Mouse (Mus musculus): ENCODE results near the gene Fam20b. TPM values are rescaled to one million over a fixed set of nuclear protein-coding genes. Genes with fewer than 3 reads are reported as not detected.
A peak's percentile ranks its signal among the peaks of the same experiment; 100 is the strongest.

The Fam20b gene
- total RNA-seq (2022): 10 to 100 TPM; 59.9 to 68.8 (median 65.7) TPM

DNA sequence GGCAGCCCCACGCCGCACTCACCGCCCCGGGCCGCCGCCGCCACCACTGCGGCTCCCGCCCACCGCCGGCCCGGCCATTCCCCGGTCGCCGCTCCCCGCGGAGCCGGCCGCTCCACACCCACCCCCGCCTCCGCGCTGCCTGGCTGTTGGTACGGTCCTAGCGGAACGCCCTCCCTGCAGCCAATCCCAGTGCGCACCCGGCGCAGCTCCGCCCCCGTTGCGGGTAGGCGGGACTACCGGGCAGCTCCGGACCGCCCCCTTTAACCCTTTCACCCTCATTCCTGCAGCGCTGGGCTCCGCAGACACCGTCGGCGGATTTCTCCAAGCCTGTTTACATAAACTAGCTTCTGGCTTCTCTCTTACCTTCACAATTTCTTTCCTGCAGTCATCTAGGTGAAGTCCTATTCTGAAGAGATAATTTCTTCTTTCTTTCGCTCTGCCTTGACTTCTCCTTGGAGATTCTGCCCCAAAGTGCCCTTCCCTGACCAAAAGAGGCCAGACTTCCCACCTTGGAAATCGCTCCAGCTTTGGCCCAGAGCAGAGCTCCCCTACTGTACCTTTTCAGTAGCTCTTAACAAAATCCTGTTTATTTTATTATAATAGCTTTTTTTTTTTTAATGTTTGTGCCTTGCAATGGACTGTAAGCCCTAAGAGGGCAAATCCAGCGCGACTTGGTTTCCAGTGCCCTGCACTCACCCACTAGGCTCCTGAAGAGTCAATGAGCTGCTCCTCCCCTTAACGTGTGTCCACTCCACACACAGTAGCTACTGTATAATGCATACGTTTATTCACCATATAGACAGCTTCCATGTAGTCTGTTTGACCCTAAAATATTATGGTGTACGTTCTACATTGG, at the start of gene Fam20b:
Fam20b (minus strand) TSS at position 137 of the 856 bp plus-strand sequence.
- peak; percentile 94 for DNase-seq (ENCODE audit: low spot score)

DNA sequence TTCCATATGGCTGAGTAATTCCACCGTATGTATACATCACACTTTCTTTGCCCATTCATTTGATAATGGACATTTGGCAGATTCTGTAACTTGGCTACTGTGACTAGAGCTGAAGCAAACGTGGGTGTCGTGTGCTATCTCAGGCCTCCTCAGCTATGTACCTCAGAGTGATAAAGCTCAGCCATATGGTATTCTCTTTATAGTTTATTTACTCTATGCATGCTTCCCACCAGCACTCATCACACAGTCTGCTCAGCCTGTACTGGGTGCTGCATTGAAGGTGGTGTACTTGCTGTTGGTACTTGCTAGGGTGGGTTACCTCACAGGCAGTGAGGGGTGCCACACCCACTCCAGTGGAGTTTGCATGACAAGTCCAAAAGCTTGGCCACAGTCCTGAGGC, 46.4 kb upstream of the Fam20b start:
- DNase-seq (ENCODE audit: low spot score): no peak

DNA sequence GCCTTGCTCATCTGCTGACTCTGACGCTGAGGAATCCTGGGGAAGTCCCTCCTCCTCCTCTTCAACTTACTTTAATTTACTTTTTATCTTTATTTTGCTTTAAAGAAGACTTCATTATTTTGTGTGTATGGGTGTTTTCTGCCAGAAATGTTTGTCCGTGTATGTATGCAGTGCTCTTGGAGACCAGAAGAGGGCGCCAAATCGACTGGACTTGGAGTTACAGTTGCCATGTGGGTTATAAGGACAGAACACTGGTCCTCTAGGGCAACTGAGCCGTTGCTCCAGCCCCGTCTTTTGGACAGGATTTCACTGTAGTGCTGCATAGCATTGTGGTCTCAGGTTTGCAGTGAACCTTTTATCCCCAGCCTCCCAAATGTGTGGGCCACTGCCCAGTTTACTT, 45.7 kb upstream of the Fam20b start:
- DNase-seq (ENCODE audit: low spot score): no peak

DNA sequence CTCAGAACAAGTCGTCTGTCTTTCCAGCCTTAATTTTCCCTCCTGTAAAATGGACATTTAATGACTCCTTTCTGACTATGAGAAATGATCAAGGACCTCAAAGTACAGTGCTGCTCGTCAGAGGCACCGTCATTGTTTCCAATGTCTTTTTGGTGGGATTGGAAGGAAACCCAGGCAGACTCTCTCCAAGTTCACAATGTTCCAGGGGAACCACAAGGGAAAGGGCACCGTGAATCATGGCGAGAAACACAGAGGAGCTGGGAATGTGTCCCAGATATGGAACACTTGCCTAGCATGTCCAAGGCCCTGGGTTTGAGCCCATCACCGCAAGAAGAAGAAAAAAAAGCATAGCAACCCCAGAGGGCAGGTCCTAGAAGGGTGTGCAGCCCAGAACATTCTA, 44.4 kb upstream of the Fam20b start:
- peak; percentile 55 for DNase-seq (ENCODE audit: low spot score)

DNA sequence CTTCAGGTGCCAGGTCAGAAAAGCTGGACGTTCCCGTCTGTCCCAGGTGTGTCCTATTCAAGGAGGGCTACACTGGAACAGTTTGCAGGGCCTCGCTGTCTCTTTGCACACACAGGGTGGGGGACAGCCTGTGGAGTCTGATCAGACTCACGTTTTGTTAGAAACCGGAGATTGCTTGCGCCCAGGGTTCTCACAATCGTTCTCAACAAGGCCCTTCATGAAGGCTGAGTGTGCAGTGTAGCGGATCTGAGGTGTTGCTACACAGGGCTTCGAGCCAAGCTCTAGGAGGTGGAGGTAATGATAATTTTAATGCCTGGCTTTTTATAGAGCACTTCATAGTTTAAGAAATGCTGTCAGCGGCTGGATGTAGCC, 42.5 kb upstream of the Fam20b start:
- no peak for DNase-seq (ENCODE audit: low spot score)

DNA sequence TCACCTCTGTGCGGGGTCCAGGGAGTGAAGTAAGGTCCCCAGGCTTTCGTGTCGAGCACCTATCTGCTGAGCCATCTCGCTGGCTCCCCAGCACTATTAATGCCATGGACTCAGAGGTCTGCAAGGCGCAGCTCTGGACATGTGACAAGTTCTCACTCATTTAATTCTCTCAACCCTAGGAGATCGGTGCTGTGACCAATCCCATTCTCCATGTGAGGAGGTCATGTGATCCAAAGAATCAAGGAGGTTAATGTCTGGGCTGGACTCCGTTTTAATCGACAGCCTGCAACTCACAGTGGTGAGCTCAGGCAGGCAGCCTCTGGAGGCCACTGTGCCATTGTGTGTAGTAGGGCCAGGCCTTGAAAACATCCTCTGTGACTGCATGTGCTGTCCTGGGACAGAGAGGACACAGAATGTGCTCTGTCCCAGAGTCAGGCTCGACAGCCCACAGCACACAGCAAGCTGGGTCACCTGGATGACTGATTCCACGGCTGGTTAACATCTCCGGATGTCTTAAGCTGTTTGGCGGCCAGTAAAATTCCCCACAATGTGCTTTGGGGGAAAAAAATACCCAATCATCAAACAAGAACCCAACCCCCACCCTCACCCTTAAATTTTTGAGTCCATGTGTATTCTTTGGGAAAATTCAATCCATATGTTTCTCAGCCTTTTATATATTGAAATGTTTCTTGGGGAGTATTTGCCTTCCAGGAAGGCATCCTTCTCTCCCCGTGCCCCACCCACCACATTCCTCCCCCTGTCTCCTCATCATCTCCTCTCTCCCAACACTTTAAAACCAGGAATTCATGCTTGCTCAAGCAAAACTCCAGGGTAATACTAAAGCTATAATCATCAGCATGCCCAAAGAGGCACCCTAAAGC, 41.9 kb upstream of the Fam20b start:
- no peak for DNase-seq (ENCODE audit: low spot score)

DNA sequence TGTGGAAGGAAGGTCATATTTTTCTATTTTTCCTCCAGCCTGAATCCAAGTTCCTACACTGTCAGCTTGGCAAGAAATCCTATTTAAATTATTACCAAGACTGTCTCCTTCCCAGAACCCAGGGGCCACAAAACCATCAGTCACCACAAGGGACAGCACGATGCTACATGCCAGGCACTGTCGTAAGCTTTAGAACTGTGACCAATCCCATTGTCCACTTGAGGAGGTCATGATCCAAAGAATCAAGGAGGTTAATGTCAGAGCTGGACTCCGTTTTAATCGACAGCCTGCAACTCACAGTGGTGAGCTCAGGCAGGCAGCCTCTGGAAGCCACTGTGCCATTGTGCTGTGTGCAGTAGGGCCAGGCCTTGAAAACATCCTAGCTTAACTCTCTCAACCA, 39.4 kb upstream of the Fam20b start:
- DNase-seq (ENCODE audit: low spot score): no peak

DNA sequence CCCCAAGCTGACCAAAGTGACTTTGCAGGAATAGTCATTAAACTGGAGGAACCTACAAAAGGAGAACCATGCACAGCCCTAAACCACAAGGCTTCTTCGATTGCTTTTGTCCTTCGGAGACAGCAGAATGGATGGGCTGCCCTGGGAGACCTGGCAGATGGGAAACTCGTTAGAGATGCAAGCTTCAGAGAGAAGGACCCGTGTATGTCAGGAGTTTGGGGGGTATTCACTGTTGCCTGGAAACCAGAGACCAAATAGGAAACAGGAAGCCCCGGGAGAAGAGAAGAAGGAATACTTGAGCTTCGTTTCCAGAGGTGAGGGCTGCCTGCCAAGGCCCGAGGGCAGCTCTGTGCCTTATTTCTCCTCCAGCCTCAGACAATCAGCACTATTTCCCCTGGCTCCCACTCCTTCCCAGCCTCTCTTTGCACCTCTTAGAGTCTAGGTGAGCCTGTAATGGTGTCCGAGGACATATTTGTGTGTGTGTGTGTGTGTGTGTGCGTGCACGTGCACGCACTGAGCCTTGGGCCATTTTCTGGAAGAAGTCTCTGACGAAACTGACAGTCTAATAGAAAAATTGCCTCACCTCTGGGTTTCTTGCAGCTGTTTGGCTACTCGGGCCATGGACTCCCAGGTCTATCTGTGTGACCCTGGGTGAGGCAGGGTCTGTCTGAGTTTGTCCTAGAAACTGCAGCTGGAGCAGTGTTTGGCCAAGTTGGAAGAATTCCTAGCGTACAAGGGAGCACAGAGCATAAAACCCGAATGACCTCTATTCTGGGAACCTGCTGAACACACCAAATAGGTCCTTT, 35.9 kb upstream of the Fam20b start:
- DNase-seq (ENCODE audit: low spot score): no peak

DNA sequence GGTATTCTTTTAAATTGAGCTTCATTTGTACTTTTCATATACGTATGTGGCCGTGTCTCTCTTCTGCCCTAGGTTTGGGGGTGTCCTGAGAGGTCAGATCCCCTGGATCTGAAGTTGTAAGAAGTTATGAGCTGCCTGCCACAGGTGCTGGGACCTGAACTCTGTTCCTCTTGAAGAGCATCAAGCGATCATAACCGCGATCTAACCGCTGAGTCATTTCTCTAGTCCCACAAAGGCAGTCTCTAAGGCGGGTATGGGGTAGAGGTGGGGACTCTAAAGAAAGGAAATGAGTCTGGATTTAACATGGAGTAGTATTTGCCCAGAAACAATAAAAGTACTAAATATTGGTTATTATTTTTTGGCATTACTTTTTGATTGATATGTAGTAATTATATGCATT, 34.1 kb upstream of the Fam20b start:
- no peak for DNase-seq (ENCODE audit: low spot score)

DNA sequence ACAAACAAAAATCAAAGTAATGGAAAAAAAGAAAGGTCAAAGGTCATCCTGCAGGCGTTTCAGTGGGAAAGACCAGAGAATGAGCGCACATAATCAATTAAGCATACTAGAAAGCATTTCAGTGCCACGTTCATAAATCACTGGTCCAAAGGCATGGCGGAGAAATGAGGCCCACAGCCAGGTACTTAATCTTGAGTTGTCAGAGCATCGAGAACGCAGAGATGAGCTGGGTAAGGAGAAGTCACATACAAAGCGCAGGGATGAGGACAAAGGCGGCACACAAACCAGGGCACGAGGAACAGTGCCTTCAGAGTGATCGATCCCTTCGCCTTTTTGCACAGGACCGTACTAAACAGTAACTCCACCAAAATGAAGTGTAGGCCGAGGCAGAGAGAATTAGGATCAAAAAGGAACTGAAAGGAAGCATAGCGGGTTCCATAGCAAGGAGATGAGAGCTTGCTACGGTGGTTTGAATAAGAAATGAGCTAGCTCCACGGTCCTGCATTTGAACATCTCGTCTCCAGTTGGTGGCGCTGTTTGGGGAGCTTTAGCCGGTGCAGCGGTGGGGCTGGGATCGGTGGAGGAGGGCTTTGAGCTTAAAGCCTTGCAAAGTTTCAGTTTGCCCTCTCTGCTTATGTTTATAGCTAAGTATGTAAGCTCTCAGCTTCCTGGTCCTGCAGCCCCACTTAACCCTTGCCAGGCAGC, 33.3 kb upstream of the Fam20b start:
- DNase-seq (ENCODE audit: low spot score): peak; percentile 55

DNA sequence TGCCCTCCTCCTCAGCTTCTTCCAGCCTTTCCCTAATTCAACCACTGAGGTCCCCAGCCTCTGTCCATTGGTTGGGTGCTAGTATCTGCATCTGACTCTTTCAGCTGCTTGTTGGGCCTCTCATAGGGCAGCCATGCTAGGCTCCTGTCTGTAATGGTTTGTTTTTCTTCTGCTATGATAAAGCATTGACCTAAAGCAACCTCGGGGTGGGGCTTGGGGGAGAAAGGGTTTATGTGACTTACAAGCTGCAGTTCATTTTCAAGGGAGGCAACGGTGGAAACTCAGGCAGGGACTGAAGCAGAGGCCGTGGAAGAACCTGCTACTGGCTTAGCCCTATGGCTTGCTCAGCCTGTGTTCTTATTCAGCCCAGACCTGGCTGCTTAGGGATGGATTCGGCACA, 31.4 kb upstream of the Fam20b start:
- DNase-seq (ENCODE audit: low spot score): no peak

DNA sequence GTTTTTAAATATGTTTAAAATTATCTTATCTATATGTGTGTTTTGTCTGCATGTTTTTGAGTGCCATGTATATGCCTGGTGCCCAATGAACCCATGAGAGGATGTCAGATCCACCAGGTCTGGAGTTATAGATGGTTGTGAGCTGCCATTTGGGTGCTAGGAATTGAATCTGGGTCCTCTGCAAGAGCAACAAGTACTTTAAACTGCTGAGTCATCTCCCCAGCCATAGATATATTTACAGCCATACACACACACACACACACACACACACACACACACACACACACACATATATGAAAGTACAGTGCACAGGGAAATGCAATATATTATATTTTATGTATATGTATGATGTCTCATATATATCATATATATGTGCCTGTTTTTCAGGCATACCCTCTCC, 30.2 kb upstream of the Fam20b start:
- DNase-seq (ENCODE audit: low spot score): no peak

DNA sequence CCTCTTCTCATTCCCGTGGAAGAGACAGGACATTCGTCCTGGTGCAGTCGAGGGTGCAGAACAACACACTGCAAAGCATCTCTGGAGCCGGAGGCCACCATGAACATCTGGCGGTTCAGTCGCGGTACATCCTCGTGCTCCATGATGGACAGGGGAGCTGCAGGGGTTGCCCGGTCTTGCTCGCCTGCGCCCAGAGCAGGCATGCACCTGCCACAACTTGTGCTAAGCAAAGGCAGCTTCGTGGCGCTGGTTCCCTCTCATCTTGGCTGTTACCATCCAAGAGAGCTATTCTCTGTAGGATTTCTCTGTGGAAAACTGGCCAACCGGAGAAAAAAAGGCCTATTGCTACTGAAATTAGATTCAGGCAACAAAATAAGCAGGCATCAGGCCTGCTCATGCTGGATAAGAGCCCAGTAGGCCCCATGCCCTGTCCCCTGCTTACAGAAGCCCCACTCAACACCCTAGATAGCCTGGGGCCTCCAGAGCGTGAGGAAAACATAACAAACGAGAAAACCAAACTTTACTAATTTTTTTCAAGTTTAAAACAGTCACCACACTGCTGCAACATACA, 29.6 kb upstream of the Fam20b start:
- DNase-seq (ENCODE audit: low spot score): no peak

DNA sequence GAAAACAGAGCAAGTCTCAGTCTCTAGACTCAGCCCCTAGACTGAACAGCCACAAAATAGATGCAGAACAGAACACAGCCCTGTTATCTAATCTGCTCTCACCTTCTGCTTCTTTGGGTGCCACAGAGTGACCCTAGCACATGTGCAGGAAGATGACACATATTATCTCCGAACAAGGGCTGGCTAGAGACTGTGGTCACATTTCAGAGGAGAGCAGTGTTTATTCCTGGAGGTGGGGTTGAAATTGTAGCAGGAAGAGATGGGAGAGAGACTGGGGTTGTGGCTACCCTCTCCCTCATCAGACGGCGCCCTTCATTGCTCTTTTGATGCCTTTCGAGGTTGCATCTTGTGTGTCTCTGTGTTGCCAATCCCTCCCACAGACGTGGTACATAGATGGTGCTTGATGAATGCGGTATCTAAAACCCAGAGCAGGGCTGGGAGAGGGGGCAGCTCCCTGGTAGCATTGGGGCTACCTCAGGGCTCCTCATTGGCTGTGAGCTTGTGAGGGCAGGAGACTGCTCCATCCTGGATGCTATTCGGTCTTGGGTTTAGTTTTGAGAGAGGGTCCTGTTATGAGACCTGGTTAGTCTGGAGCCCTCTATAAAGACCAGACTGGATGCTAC, 26.4 kb upstream of the Fam20b start:
- DNase-seq (ENCODE audit: low spot score): no peak

DNA sequence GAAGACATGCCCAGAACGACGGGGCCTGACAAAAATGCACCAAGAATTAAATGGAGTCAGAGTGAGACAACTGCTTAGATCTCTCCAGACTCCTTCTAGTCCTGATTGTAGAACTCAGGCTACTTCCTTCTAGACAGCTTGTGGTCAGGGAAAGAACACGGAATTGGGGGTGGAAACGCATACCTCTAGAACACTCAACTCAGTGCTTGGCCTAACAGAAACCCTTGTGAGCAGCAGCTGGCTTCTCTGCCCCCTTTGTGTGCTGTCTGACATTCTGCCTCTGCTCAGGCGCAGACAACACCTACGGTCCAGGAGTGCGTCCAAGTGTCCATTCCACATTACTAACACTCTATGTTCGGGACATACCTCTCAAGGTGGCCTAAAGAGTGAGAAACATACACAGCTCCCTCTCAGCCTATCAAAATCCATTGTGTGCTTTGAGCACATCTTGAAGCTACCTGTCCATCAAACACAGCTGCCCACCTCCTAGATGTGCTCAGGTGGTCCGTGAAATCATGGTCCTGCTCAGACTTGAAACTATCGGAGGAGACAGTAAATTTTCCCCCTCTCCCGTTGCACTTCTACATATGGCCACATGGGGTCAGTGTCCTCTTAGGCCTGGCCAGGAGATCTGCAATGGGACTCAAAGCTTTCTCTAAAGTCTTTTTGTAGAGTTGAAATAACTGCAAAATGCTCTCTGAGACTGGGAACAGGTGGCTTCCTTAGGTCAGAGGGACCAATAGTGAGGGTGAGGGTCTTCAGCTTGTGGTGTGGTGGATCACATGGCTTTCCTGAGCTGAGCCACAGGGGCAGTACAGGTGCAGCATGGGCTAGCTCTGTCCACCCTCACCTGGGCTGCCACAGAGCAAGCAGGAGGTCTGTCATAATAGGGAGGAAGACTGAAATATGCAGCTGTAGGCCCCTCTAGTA, 22.9 kb upstream of the Fam20b start:
- peak; percentile 49 for DNase-seq (ENCODE audit: low spot score)

DNA sequence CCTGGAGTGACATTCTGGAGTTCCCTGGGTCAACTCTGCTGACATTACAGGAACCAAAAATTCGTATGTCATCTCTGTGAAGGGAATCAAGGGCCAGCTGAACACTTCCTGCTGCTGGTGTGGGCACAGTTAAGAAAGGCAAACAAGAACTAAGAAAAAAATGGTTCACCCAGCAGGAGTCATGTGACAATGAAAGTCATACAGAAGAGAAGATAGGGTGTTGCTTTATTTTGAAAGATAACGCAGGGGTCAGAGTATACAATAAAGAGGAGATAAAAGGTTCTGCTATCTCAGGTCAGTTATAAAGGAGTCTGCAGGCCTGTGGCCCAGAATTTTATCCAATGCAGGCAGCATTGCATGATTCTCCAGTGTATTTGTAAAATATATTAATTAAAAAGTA, 16.9 kb upstream of the Fam20b start:
- no peak for DNase-seq (ENCODE audit: low spot score)

DNA sequence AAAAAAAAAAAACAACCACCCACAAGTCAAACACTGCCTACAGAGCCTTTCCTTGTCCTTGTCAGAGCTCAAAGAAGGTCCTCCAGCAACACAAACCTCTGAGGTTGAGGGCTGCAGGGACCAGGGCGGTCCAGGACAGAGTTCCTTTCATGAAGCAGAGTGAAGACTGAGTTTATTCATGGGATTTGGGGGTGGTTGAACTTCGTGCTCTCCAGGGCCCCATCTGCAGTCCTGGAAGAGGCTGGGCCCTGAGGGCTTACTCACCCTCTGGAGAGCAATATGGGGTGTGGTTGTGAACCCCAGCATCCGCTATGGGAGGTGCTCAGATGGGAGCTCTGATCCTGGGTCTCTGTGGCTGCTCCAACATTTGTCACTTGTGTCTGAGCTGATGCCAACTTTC, 15.1 kb upstream of the Fam20b start:
- no peak for DNase-seq (ENCODE audit: low spot score)

DNA sequence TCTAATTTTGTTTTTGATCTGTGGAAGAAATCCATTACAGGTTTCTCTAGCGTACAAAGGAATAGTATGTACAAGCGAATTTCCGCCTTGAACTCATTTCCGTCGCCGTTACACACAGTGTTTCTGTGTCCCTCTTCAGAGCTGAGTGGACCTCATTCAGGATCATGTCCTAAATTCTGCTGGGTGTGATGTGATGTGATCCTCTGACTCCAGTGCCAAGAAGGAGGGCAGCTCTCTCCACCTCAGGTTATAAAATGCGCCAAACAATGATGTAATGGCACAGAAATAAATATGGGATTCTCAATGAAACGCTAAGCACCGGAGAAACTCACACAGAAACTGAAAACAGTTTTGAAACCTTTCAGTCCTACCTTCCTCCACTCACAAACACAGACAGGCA, 14.7 kb upstream of the Fam20b start:
- peak; percentile 31 for DNase-seq (ENCODE audit: low spot score)

DNA sequence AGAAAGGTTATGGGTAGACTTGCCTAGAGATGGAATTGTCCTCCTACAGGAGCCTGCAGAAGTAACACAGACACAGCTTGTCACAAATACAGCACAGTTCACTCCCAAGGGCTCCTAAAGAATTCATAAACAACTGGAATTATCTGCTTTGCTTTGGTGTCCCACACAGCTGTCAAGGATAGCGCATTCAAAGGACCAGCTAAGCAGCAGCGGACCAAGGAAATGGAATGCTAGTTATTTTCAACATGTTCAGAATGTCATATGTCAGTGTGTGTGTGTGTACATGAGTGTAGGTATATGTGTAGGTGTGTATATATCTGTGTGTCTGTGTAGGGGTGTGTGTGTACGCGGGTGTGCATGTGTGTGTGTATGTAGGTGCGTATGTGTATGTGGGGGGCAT, 14.1 kb upstream of the Fam20b start:
- DNase-seq (ENCODE audit: low spot score): no peak
